Mouse (Mus musculus): Measurements from ENCODE around the gene Rxfp2. TPM values are rescaled to one million over a fixed set of nuclear protein-coding genes. Genes with fewer than 3 reads are reported as not detected.

The Rxfp2 gene
- polyA plus RNA-seq, 1 experiment from 2014 or later, result 0.34 TPM

GRCm38 (mm10) chr5:150071738-150072137 lies 53.3 kb downstream of the Rxfp2 start:
- Histone ChIP-seq H3K9ac (ENCODE audit: low read length) (no peak overlapping the region), H3K4me2 (ENCODE audit: low read depth, low read length) (no peak overlapping the region), H3K27ac (ENCODE audit: low read length) (no peak overlapping the region), H3K27me3 (ENCODE audit: control insufficient read depth, insufficient read depth, low read length) (no peaks in the 10 kb centered on the region), H3K9me3 (replicated peaks; ENCODE audit: control insufficient read depth, low read length) (no peaks in the 10 kb centered on the region), H3K4me3 (replicated peaks; ENCODE audit: low read length) (no peak overlapping the region), H3K4me1 (ENCODE audit: control insufficient read depth, insufficient read depth, low read length) (no peaks in the 10 kb centered on the region), H3K36me3 (ENCODE audit: control insufficient read depth, insufficient read depth, low read length) (no peaks in the 10 kb centered on the region)
- ATAC-seq (ENCODE audit: insufficient read depth, low FRiP score), result no peak

GRCm38 (mm10) chr5:150079866-150080797 lies 61.7 kb downstream of the Rxfp2 start:
- Histone ChIP-seq H3K27ac (ENCODE audit: low read length) (no peak overlapping the region), H3K4me2 (ENCODE audit: low read depth, low read length) (peak overlapping the region; percentile 32; the same call in 1 of the 2 replicates), H3K9ac (ENCODE audit: low read length) (no peak overlapping the region), H3K4me3 (replicated peaks; ENCODE audit: low read length) (no peak overlapping the region), H3K9me3 (replicated peaks; ENCODE audit: control insufficient read depth, low read length) (no peaks in the 10 kb centered on the region), H3K36me3 (ENCODE audit: control insufficient read depth, insufficient read depth, low read length) (no peaks in the 10 kb centered on the region), H3K27me3 (ENCODE audit: control insufficient read depth, insufficient read depth, low read length) (no peaks in the 10 kb centered on the region), H3K4me1 (ENCODE audit: control insufficient read depth, insufficient read depth, low read length) (0 out of 2 replicates have a peak, but pooled peaks cover 2% of the 10 kb centered on the region)
- WGBS, result 34% methylated on average over 12 of the region's 12 CpGs
- peak; percentile 83; the same call in 1 of the 2 replicates for ATAC-seq (ENCODE audit: insufficient read depth, low FRiP score)

GRCm38 (mm10) chr5:150082696-150083095 lies 64.2 kb downstream of the Rxfp2 start:
- WGBS, result 67% methylated on average over 14 of the region's 14 CpGs
- Histone ChIP-seq H3K4me2 (ENCODE audit: low read depth, low read length) (no peak overlapping the region), H3K4me1 (ENCODE audit: control insufficient read depth, insufficient read depth, low read length) (0 out of 2 replicates have a peak, but pooled peaks cover 2% of the 10 kb centered on the region), H3K9me3 (replicated peaks; ENCODE audit: control insufficient read depth, low read length) (no peaks in the 10 kb centered on the region), H3K4me3 (replicated peaks; ENCODE audit: low read length) (no peak overlapping the region), H3K36me3 (ENCODE audit: control insufficient read depth, insufficient read depth, low read length) (no peaks in the 10 kb centered on the region), H3K27ac (ENCODE audit: low read length) (no peak overlapping the region), H3K27me3 (ENCODE audit: control insufficient read depth, insufficient read depth, low read length) (no peaks in the 10 kb centered on the region), H3K9ac (ENCODE audit: low read length) (no peak overlapping the region)
- no peak for ATAC-seq (ENCODE audit: insufficient read depth, low FRiP score)

DNA sequence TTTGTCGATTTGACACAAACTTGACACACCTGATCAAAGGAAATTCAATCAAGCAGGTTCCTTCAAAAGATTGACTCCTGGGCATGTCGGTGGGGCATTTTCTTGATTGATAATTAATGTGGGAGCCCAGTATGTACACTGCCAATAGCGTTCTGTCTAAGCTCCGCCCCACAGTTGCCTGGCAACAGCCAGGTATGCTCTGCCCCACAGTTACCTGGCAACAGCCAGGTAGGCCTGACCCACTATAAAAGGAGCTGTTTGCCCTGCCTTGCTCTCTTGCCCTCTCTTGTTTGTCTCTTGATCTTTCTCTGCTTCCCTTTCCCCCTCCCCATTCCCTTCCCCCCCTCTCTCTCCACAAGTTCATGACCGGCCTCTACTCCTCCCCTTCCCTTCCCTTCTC lies 64.7 kb downstream of the Rxfp2 start:
- Histone ChIP-seq H3K4me1 (ENCODE audit: control insufficient read depth, insufficient read depth, low read length) (0 out of 2 replicates have a peak, but pooled peaks cover 2% of the 10 kb centered on the region), H3K27me3 (ENCODE audit: control insufficient read depth, insufficient read depth, low read length) (no peaks in the 10 kb centered on the region), H3K9ac (ENCODE audit: low read length) (no peak overlapping the region), H3K27ac (ENCODE audit: low read length) (no peak overlapping the region), H3K4me2 (ENCODE audit: low read depth, low read length) (no peak overlapping the region), H3K9me3 (replicated peaks; ENCODE audit: control insufficient read depth, low read length) (no peaks in the 10 kb centered on the region), H3K4me3 (replicated peaks; ENCODE audit: low read length) (no peak overlapping the region), H3K36me3 (ENCODE audit: control insufficient read depth, insufficient read depth, low read length) (no peaks in the 10 kb centered on the region)
- ATAC-seq (ENCODE audit: insufficient read depth, low FRiP score), result peak; percentile 83
- 46% methylated on average over 5 of the region's 5 CpGs for WGBS

DNA sequence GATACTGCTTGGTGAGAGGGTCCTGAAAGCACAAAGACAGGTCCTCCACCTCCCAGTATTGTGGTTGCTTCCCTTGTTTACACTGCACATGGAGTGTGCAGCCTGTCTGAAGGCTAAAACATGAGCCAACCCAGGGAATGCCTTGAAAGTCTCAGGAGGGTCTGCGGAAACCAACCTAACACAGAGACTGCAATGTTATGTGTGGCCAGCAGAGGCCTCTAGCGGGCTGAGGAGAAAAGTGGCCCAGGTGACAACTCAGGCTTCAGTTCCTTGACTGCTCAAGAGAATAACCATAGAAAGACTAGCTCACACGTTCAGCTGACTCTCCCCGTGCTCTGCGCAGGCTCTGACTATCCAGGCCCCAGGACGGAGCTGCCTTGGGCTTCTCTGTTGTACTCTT lies 79.1 kb downstream of the Rxfp2 start:
- no peaks in the 10 kb centered on the region for H3K27me3 ChIP-seq (ENCODE audit: control insufficient read depth, insufficient read depth, low read length)
- no peaks in the 10 kb centered on the region for H3K9me3 ChIP-seq (replicated peaks; ENCODE audit: control insufficient read depth, low read length)
- no peak overlapping the region for H3K4me3 ChIP-seq (replicated peaks; ENCODE audit: low read length)
- no peaks in the 10 kb centered on the region for H3K36me3 ChIP-seq (ENCODE audit: control insufficient read depth, insufficient read depth, low read length)
- WGBS, result 10% methylated on average over 6 of the region's 6 CpGs
- no peak overlapping the region for H3K9ac ChIP-seq (ENCODE audit: low read length)
- H3K27ac ChIP-seq (ENCODE audit: low read length), result no peak overlapping the region
- H3K4me2 ChIP-seq (ENCODE audit: low read depth, low read length), result no peak overlapping the region
- peak; percentile 37; the same call in 1 of the 2 replicates for ATAC-seq (ENCODE audit: insufficient read depth, low FRiP score)
- H3K4me1 ChIP-seq (ENCODE audit: control insufficient read depth, insufficient read depth, low read length), result no peaks in the 10 kb centered on the region

GRCm38 (mm10) chr5:150098754-150099153 lies 80.3 kb downstream of the Rxfp2 start:
- no peaks in the 10 kb centered on the region for H3K36me3 ChIP-seq (ENCODE audit: control insufficient read depth, insufficient read depth, low read length)
- H3K4me2 ChIP-seq (ENCODE audit: low read depth, low read length), result no peak overlapping the region
- H3K4me3 ChIP-seq (replicated peaks; ENCODE audit: low read length), result no peak overlapping the region
- no peak overlapping the region for H3K27ac ChIP-seq (ENCODE audit: low read length)
- H3K4me1 ChIP-seq (ENCODE audit: control insufficient read depth, insufficient read depth, low read length), result no peaks in the 10 kb centered on the region
- no peak for ATAC-seq (ENCODE audit: insufficient read depth, low FRiP score)
- no peaks in the 10 kb centered on the region for H3K27me3 ChIP-seq (ENCODE audit: control insufficient read depth, insufficient read depth, low read length)
- no peak overlapping the region for H3K9ac ChIP-seq (ENCODE audit: low read length)
- 91% methylated on average over 12 of the region's 12 CpGs for WGBS
- no peaks in the 10 kb centered on the region for H3K9me3 ChIP-seq (replicated peaks; ENCODE audit: control insufficient read depth, low read length)

GRCm38 (mm10) chr5:150101789-150102188 lies 83.3 kb downstream of the Rxfp2 start:
- no peak overlapping the region for H3K4me3 ChIP-seq (replicated peaks; ENCODE audit: low read length)
- no peaks in the 10 kb centered on the region for H3K4me1 ChIP-seq (ENCODE audit: control insufficient read depth, insufficient read depth, low read length)
- WGBS, result 79% methylated on average over 11 of the region's 11 CpGs
- no peak overlapping the region for H3K4me2 ChIP-seq (ENCODE audit: low read depth, low read length)
- ATAC-seq (ENCODE audit: insufficient read depth, low FRiP score), result no peak
- H3K36me3 ChIP-seq (ENCODE audit: control insufficient read depth, insufficient read depth, low read length), result no peaks in the 10 kb centered on the region
- H3K9ac ChIP-seq (ENCODE audit: low read length), result no peak overlapping the region
- H3K9me3 ChIP-seq (replicated peaks; ENCODE audit: control insufficient read depth, low read length), result no peaks in the 10 kb centered on the region
- no peaks in the 10 kb centered on the region for H3K27me3 ChIP-seq (ENCODE audit: control insufficient read depth, insufficient read depth, low read length)
- H3K27ac ChIP-seq (ENCODE audit: low read length), result no peak overlapping the region

DNA sequence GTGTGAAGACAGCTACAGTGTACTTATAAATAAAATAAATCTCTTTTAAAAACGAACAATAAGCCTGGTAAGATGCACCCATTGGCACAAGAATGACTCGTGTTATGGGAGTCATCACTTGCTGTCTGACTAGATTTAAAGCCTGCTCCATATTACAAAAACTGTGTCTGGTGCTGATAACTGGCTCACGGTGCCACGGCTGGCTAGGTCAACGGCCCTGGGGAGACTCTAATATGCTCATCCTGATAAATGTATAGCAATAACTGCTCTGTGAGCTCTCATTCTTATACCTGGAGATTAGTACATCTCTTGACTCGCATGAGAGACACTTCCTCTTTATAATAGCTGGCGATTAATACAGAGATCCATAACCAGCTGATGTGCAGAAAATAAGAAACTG lies 87.9 kb downstream of the Rxfp2 start:
- 88% methylated on average over 7 of the region's 7 CpGs for WGBS

GRCm38 (mm10) chr5:150111236-150111635 lies 92.8 kb downstream of the Rxfp2 start:
- H3K27ac ChIP-seq (ENCODE audit: low read length), result no peak overlapping the region
- no peak overlapping the region for H3K9ac ChIP-seq (ENCODE audit: low read length)
- no peaks in the 10 kb centered on the region for H3K27me3 ChIP-seq (ENCODE audit: control insufficient read depth, insufficient read depth, low read length)
- no peaks in the 10 kb centered on the region for H3K36me3 ChIP-seq (ENCODE audit: control insufficient read depth, insufficient read depth, low read length)
- 52% methylated on average over 8 of the region's 8 CpGs for WGBS
- H3K9me3 ChIP-seq (replicated peaks; ENCODE audit: control insufficient read depth, low read length), result no peaks in the 10 kb centered on the region
- no peak overlapping the region for H3K4me3 ChIP-seq (replicated peaks; ENCODE audit: low read length)
- ATAC-seq (ENCODE audit: insufficient read depth, low FRiP score), result no peak
- H3K4me2 ChIP-seq (ENCODE audit: low read depth, low read length), result no peak overlapping the region
- H3K4me1 ChIP-seq (ENCODE audit: control insufficient read depth, insufficient read depth, low read length), result peaks cover 8% of the 10 kb centered on the region; the same call in 1 of the 2 replicates

More for the DNA sequence above, 87.9 kb downstream of the Rxfp2 start:
- Histone ChIP-seq H3K9ac (ENCODE audit: low read length) (no peak overlapping the region), H3K27me3 (ENCODE audit: control insufficient read depth, insufficient read depth, low read length) (no peaks in the 10 kb centered on the region), H3K36me3 (ENCODE audit: control insufficient read depth, insufficient read depth, low read length) (no peaks in the 10 kb centered on the region), H3K4me1 (ENCODE audit: control insufficient read depth, insufficient read depth, low read length) (no peaks in the 10 kb centered on the region), H3K27ac (ENCODE audit: low read length) (no peak overlapping the region), H3K4me2 (ENCODE audit: low read depth, low read length) (no peak overlapping the region), H3K4me3 (replicated peaks; ENCODE audit: low read length) (no peak overlapping the region), H3K9me3 (replicated peaks; ENCODE audit: control insufficient read depth, low read length) (no peaks in the 10 kb centered on the region)
- no peak for ATAC-seq (ENCODE audit: insufficient read depth, low FRiP score)

All from stomach, embryonic 16.5 days (tissue).